Mouse (Mus musculus): ENCODE data around the gene Mrps15. TPM values are rescaled to one million over a fixed set of nuclear protein-coding genes. Genes with fewer than 3 reads are reported as not detected.

Mrps15 gene
- polyA plus RNA-seq, 1 experiment from 2014 or later, result 131 TPM

GRCm38 (mm10) chr4:126057207-126058133 is 10.7 kb downstream of the Mrps15 start:
- Histone ChIP-seq H3K9ac (ENCODE audit: low read depth, low read length) (peak overlapping the region; percentile 57), H3K4me3 (replicated peaks; ENCODE audit: low read depth, low read length) (peak overlapping the region; percentile 62), H3K27ac (no peak overlapping the region), H3K4me2 (ENCODE audit: low read length) (peak overlapping the region; percentile 87), H3K9me3 (replicated peaks; ENCODE audit: low read length) (no peaks in the 10 kb centered on the region), H3K27me3 (ENCODE audit: insufficient read depth, low read length) (no peaks in the 10 kb centered on the region), H3K36me3 (ENCODE audit: insufficient read depth, low read length) (0 out of 2 replicates have a peak, but pooled peaks cover 21% of the 10 kb centered on the region), H3K4me1 (replicated peaks; ENCODE audit: insufficient read depth, low read length) (peaks cover 6% of the 10 kb centered on the region; the same call in 1 of the 2 replicates)
- ATAC-seq (replicated peaks; ENCODE audit: low FRiP score, low read depth) (0 out of 2 replicates have a peak, but pooled peaks have one; percentile 5), DNase-seq (ENCODE audit: low spot score) (peak; percentile 36)
- WGBS, result 14% methylated on average over 19 of the region's 19 CpGs
- TF ChIP-seq CTCF (IDR thresholded peaks at IDR 0.05; ENCODE audit: low read depth), result no peak

- H3K27ac ChIP-seq, result 0 out of 2 replicates have a peak within 1 kb of the TSS, but pooled peaks have one; percentile 25
- H3K4me3 ChIP-seq (replicated peaks; ENCODE audit: low read depth, low read length), result peak within 1 kb of the TSS; percentile 62
- under 1% methylated on average over 57 of the region's 57 CpGs for WGBS
- no peaks in the 10 kb centered on the region for H3K9me3 ChIP-seq (replicated peaks; ENCODE audit: low read length)
- peak within 1 kb of the TSS; percentile 64 for H3K9ac ChIP-seq (ENCODE audit: low read depth, low read length)
- peak within 1 kb of the TSS; percentile 87 for H3K4me2 ChIP-seq (ENCODE audit: low read length)
- DNase-seq (ENCODE audit: low spot score) (peak; percentile 99), ATAC-seq (replicated peaks; ENCODE audit: low FRiP score, low read depth) (peak; percentile 98)
- H3K27me3 ChIP-seq (ENCODE audit: insufficient read depth, low read length), result no peaks in the 10 kb centered on the region
- H3K36me3 ChIP-seq (ENCODE audit: insufficient read depth, low read length), result 0 out of 2 replicates have a peak, but pooled peaks cover 18% of the 10 kb centered on the region
- H3K4me1 ChIP-seq (replicated peaks; ENCODE audit: insufficient read depth, low read length), result peaks cover 6% of the 10 kb centered on the region; the same call in 1 of the 2 replicates
- no peak for TF ChIP-seq CTCF (IDR thresholded peaks at IDR 0.05; ENCODE audit: low read depth)
These were observed 11.6 kb downstream of the Mrps15 start, which contains the start of gene Oscp1 for GRCm38 (mm10) chr4:126058134-126058996. Oscp1 (plus strand) TSS chr4:126058565.

GRCm38 (mm10) chr4:126058997-126059362 is 12.3 kb downstream of the Mrps15 start:
- ATAC-seq (replicated peaks; ENCODE audit: low FRiP score, low read depth) (no peak), DNase-seq (ENCODE audit: low spot score) (no peak)
- Histone ChIP-seq H3K27ac (no peak overlapping the region), H3K4me2 (ENCODE audit: low read length) (peak overlapping the region; percentile 87), H3K27me3 (ENCODE audit: insufficient read depth, low read length) (no peaks in the 10 kb centered on the region), H3K4me1 (replicated peaks; ENCODE audit: insufficient read depth, low read length) (peaks cover 6% of the 10 kb centered on the region; the same call in 1 of the 2 replicates), H3K36me3 (ENCODE audit: insufficient read depth, low read length) (0 out of 2 replicates have a peak, but pooled peaks cover 16% of the 10 kb centered on the region), H3K9me3 (replicated peaks; ENCODE audit: low read length) (no peaks in the 10 kb centered on the region), H3K4me3 (replicated peaks; ENCODE audit: low read depth, low read length) (peak overlapping the region; percentile 62), H3K9ac (ENCODE audit: low read depth, low read length) (peak overlapping the region; percentile 64)
- WGBS, result 33% methylated on average over 9 of the region's 9 CpGs
- TF ChIP-seq CTCF (IDR thresholded peaks at IDR 0.05; ENCODE audit: low read depth), result no peak

- no peaks in the 10 kb centered on the region for H3K9me3 ChIP-seq (replicated peaks; ENCODE audit: low read length)
- H3K4me2 ChIP-seq (ENCODE audit: low read length), result no peak overlapping the region
- ATAC-seq (replicated peaks; ENCODE audit: low FRiP score, low read depth) (no peak), DNase-seq (ENCODE audit: low spot score) (no peak)
- H3K27me3 ChIP-seq (ENCODE audit: insufficient read depth, low read length), result no peaks in the 10 kb centered on the region
- H3K9ac ChIP-seq (ENCODE audit: low read depth, low read length), result no peak overlapping the region
- no peaks in the 10 kb centered on the region for H3K36me3 ChIP-seq (ENCODE audit: insufficient read depth, low read length)
- no peak overlapping the region for H3K27ac ChIP-seq
- 0 out of 2 replicates have a peak, but pooled peaks cover 3% of the 10 kb centered on the region for H3K4me1 ChIP-seq (replicated peaks; ENCODE audit: insufficient read depth, low read length)
- no peak for TF ChIP-seq CTCF (IDR thresholded peaks at IDR 0.05; ENCODE audit: low read depth)
- no peak overlapping the region for H3K4me3 ChIP-seq (replicated peaks; ENCODE audit: low read depth, low read length)
- WGBS, result 62% methylated on average over 1 of the region's 1 CpGs
These were observed 16.1 kb downstream of the Mrps15 start for GRCm38 (mm10) chr4:126062856-126063255.

- Histone ChIP-seq H3K27ac (no peak overlapping the region), H3K9me3 (replicated peaks; ENCODE audit: low read length) (no peaks in the 10 kb centered on the region), H3K4me2 (ENCODE audit: low read length) (no peak overlapping the region), H3K9ac (ENCODE audit: low read depth, low read length) (no peak overlapping the region), H3K4me1 (replicated peaks; ENCODE audit: insufficient read depth, low read length) (no peaks in the 10 kb centered on the region), H3K4me3 (replicated peaks; ENCODE audit: low read depth, low read length) (no peak overlapping the region), H3K27me3 (ENCODE audit: insufficient read depth, low read length) (no peaks in the 10 kb centered on the region), H3K36me3 (ENCODE audit: insufficient read depth, low read length) (no peaks in the 10 kb centered on the region)
- ATAC-seq (replicated peaks; ENCODE audit: low FRiP score, low read depth) (no peak), DNase-seq (ENCODE audit: low spot score) (no peak)
- no peak for TF ChIP-seq CTCF (IDR thresholded peaks at IDR 0.05; ENCODE audit: low read depth)
- 82% methylated on average over 7 of the region's 7 CpGs for WGBS
These were observed 18.5 kb downstream of the Mrps15 start for GRCm38 (mm10) chr4:126065241-126065640.
